Mouse (Mus musculus) hindbrain, embryonic 16.5 days (tissue): ENCODE data around the gene March1. TPM values are rescaled to one million over a fixed set of nuclear protein-coding genes. Genes with fewer than 3 reads are reported as not detected.

Source experiments
- ATAC-seq: fragments of 200-750 bp; cut with Nextera tagmentation; 2 replicates; pipeline ENCODE4 v1.8.0; 2017; ENCODE audit warnings: moderate TSS enrichment, moderate library complexity
- H3K27ac ChIP-seq: fragments of 300-500 bp; sonication (generic); 2 replicates; pipeline ENCODE4 v1.5.1; 2014; ENCODE audit warnings: low read depth, mild to moderate bottlenecking, control low read depth, low read length, moderate library complexity
- H3K27me3 ChIP-seq: fragments of 300-500 bp; sonication (generic); replicated peaks from 2 replicates; pipeline ENCODE4 v1.6.1; 2014; ENCODE audit warnings: low read length; ENCODE audit not compliant: control insufficient read depth, insufficient read depth
- H3K36me3 ChIP-seq: fragments of 300-500 bp; sonication (generic); 2 replicates; pipeline ENCODE4 v1.6.1; 2014; ENCODE audit warnings: mild to moderate bottlenecking, low read length, moderate library complexity, mixed read lengths; ENCODE audit not compliant: control insufficient read depth, insufficient read depth
- H3K4me1 ChIP-seq: fragments of 300-500 bp; sonication (generic); 2 replicates; pipeline ENCODE4 v1.6.1; 2014; ENCODE audit warnings: low read depth, low read length; ENCODE audit not compliant: control insufficient read depth, insufficient read depth
- H3K4me2 ChIP-seq: fragments of 300-500 bp; sonication (generic); 2 replicates; pipeline ENCODE4 v1.6.1; 2014; ENCODE audit warnings: mild to moderate bottlenecking, low read length, control low read depth, moderate library complexity
- H3K4me3 ChIP-seq: fragments of 300-500 bp; sonication (generic); 2 replicates; pipeline ENCODE4 v1.5.1; 2014; ENCODE audit warnings: mild to moderate bottlenecking, low read length, control low read depth, moderate library complexity
- H3K9ac ChIP-seq: fragments of 300-500 bp; sonication (generic); 2 replicates; pipeline ENCODE4 v1.6.1; 2014; ENCODE audit warnings: low read depth, mild to moderate bottlenecking, control low read depth, low read length, moderate library complexity
- H3K9me3 ChIP-seq: fragments of 300-500 bp; sonication (generic); 2 replicates; pipeline ENCODE4 v1.6.1; 2014; ENCODE audit warnings: mild to moderate bottlenecking, low read length, moderate library complexity; ENCODE audit not compliant: control insufficient read depth
- WGBS: fragments of 180-500 bp; shearing (Covaris S2); extraction: QIAGEN DNeasy Blood & Tissue Kit; methylation state at CpG from one replicate; pipeline ENCODE4 v1.1.7; 2014; 5-methylcytosine and 5-hydroxymethylcytosine counted together
- polyA plus RNA-seq: library from polyadenylated mRNA; unstranded; fragments of >200 nt; fragmentation: Nextera tagmentation; extraction: Ambion mirVana; gene quantifications from 2 replicates; pipeline ENCODE4 v1.2.1, GENCODE M21; 2015

Gene March1
- polyA plus RNA-seq, 1 experiment from 2014 or later: 45.6 TPM

- Histone ChIP-seq H3K4me1 (no peaks in the 10 kb centered on the region), H3K27ac (no peak overlapping the region), H3K9ac (no peak overlapping the region), H3K27me3 (no peaks in the 10 kb centered on the region), H3K9me3 (no peaks in the 10 kb centered on the region), H3K4me2 (no peak overlapping the region), H3K36me3 (no peaks in the 10 kb centered on the region), H3K4me3 (no peak overlapping the region)
- no peak for ATAC-seq
- 95% methylated on average over 2 of the region's 2 CpGs for WGBS
Measured at GRCm38 (mm10) chr8:66185226-66185625, 567.5 kb downstream of the March1 start.

- Histone ChIP-seq H3K4me3 (no peak overlapping the region), H3K27me3 (no peaks in the 10 kb centered on the region), H3K36me3 (no peaks in the 10 kb centered on the region), H3K27ac (no peak overlapping the region), H3K4me2 (no peak overlapping the region), H3K9me3 (no peaks in the 10 kb centered on the region), H3K9ac (no peak overlapping the region), H3K4me1 (no peaks in the 10 kb centered on the region)
- ATAC-seq: no peak
- WGBS: 74% methylated on average over 2 of the region's 2 CpGs
Measured at GRCm38 (mm10) chr8:66194416-66194815, 576.7 kb downstream of the March1 start.

- Histone ChIP-seq H3K9ac (no peak overlapping the region), H3K4me2 (no peak overlapping the region), H3K4me3 (no peak overlapping the region), H3K36me3 (no peaks in the 10 kb centered on the region), H3K9me3 (no peaks in the 10 kb centered on the region), H3K27ac (no peak overlapping the region), H3K27me3 (no peaks in the 10 kb centered on the region), H3K4me1 (no peaks in the 10 kb centered on the region)
- WGBS: 75% methylated on average over 3 of the region's 3 CpGs
- no peak for ATAC-seq
Measured at GRCm38 (mm10) chr8:66200169-66200568, 582.5 kb downstream of the March1 start.

GRCm38 (mm10) chr8:66203814-66204438 lies 586.2 kb downstream of the March1 start:
- Histone ChIP-seq H3K36me3 (no peaks in the 10 kb centered on the region), H3K9ac (no peak overlapping the region), H3K4me2 (no peak overlapping the region), H3K27ac (no peak overlapping the region), H3K4me3 (no peak overlapping the region), H3K4me1 (no peaks in the 10 kb centered on the region), H3K9me3 (no peaks in the 10 kb centered on the region), H3K27me3 (no peaks in the 10 kb centered on the region)
- WGBS: 81% methylated on average over 7 of the region's 7 CpGs
- no peak for ATAC-seq

GRCm38 (mm10) chr8:66209553-66209952 lies 591.9 kb downstream of the March1 start:
- Histone ChIP-seq H3K27me3 (no peaks in the 10 kb centered on the region), H3K9ac (no peak overlapping the region), H3K36me3 (no peaks in the 10 kb centered on the region), H3K4me3 (no peak overlapping the region), H3K4me2 (no peak overlapping the region), H3K4me1 (no peaks in the 10 kb centered on the region), H3K27ac (no peak overlapping the region), H3K9me3 (no peaks in the 10 kb centered on the region)
- WGBS: 63% methylated on average over 2 of the region's 2 CpGs
- ATAC-seq: no peak

- Histone ChIP-seq H3K4me2 (no peak overlapping the region), H3K4me1 (no peaks in the 10 kb centered on the region), H3K9ac (no peak overlapping the region), H3K36me3 (no peaks in the 10 kb centered on the region), H3K9me3 (no peaks in the 10 kb centered on the region), H3K27me3 (no peaks in the 10 kb centered on the region), H3K27ac (no peak overlapping the region), H3K4me3 (no peak overlapping the region)
- 82% methylated on average over 2 of the region's 2 CpGs for WGBS
- no peak for ATAC-seq
Measured at GRCm38 (mm10) chr8:66210294-66210693, 592.6 kb downstream of the March1 start.

- H3K9ac ChIP-seq: no peak overlapping the region
- no peaks in the 10 kb centered on the region for H3K9me3 ChIP-seq
- no peaks in the 10 kb centered on the region for H3K36me3 ChIP-seq
- no peak overlapping the region for H3K27ac ChIP-seq
- H3K27me3 ChIP-seq: no peaks in the 10 kb centered on the region
- 0 out of 2 replicates have a peak, but pooled peaks have one; percentile 34 for ATAC-seq
- no peak overlapping the region for H3K4me3 ChIP-seq
- no peak overlapping the region for H3K4me2 ChIP-seq
- 66% methylated on average over 1 of the region's 1 CpGs for WGBS
- H3K4me1 ChIP-seq: no peaks in the 10 kb centered on the region
Measured at GRCm38 (mm10) chr8:66219974-66220373, 602.3 kb downstream of the March1 start.

- Histone ChIP-seq H3K9ac (no peak overlapping the region), H3K9me3 (no peaks in the 10 kb centered on the region), H3K36me3 (no peaks in the 10 kb centered on the region), H3K4me2 (no peak overlapping the region), H3K27me3 (no peaks in the 10 kb centered on the region), H3K4me3 (no peak overlapping the region), H3K27ac (no peak overlapping the region), H3K4me1 (no peaks in the 10 kb centered on the region)
- 63% methylated on average over 2 of the region's 2 CpGs for WGBS
- no peak for ATAC-seq
Measured at GRCm38 (mm10) chr8:66229931-66230330, 612.2 kb downstream of the March1 start.

GRCm38 (mm10) chr8:66269546-66269945 lies 651.8 kb downstream of the March1 start:
- ATAC-seq: no peak
- Histone ChIP-seq H3K27ac (no peak overlapping the region), H3K27me3 (no peaks in the 10 kb centered on the region), H3K4me1 (no peaks in the 10 kb centered on the region), H3K36me3 (no peaks in the 10 kb centered on the region), H3K9me3 (no peaks in the 10 kb centered on the region), H3K9ac (no peak overlapping the region), H3K4me3 (no peak overlapping the region), H3K4me2 (no peak overlapping the region)
- 56% methylated on average over 4 of the region's 4 CpGs for WGBS

GRCm38 (mm10) chr8:66270116-66270515 lies 652.4 kb downstream of the March1 start:
- H3K9me3 ChIP-seq: no peaks in the 10 kb centered on the region
- no peak overlapping the region for H3K27ac ChIP-seq
- no peaks in the 10 kb centered on the region for H3K27me3 ChIP-seq
- H3K4me3 ChIP-seq: no peak overlapping the region
- H3K4me2 ChIP-seq: no peak overlapping the region
- 77% methylated on average over 2 of the region's 2 CpGs for WGBS
- no peak for ATAC-seq
- H3K36me3 ChIP-seq: no peaks in the 10 kb centered on the region
- H3K9ac ChIP-seq: no peak overlapping the region
- H3K4me1 ChIP-seq: no peaks in the 10 kb centered on the region
